Mouse (Mus musculus) fat pad, adult 2 months (tissue): ENCODE results near the gene Olfr785.
"Not testable (repeated sequence)": the region's sequence is repeated elsewhere in the genome, so short reads cannot be mapped to it uniquely, and the experiment has no call there.

Experiments
- DNase-seq: peaks from one replicate; pipeline ENCODE4 v3.0.0-alpha.2; 2011; ENCODE audit warnings: low read depth, low spot score; ENCODE audit errors: extremely low read depth

Olfr785 gene

DNA sequence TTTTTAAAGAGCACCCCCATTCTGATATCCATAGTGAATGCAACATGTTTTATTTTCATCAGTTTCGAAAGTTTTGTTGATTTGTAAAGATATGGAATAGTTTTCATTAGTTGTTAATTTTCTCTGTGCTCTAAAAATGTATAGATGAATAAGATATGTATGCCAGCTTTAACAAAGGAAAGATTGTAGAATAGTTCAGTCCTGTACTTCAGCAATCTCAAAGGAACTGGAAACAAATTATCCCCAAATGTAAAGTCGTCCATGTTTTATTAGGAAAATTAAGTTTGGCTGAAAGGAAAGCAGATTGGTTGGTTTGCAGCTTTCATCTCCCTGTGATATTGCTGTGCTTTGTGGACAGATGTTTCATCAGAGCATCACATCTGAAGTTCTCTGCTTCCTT lies at the start of gene Olfr785:
Olfr785 (plus strand) TSS at position 301 of the 400 bp plus-strand sequence.
- DNase-seq, result no peak

DNA sequence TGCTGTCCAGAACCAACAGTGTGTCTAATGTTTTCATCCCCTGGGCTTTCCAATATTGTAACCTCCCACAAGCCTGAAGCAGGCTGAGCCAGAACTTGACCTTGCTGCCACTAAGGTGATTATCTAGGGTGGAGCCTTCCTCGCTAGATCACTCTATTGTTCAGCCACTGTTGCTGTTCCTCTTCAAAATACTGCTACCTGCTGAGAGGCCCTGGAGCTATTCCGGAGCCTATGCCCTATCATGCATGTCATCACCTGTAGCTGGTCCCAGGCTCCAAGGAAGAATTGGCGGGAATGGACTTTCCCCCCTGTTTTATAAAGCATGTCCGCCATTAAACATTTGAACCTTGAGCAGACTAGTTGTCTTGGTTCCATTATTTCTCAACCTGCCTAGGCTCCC lies 48.7 kb upstream of the Olfr785 start:
- DNase-seq, result not testable (repeated sequence)

DNA sequence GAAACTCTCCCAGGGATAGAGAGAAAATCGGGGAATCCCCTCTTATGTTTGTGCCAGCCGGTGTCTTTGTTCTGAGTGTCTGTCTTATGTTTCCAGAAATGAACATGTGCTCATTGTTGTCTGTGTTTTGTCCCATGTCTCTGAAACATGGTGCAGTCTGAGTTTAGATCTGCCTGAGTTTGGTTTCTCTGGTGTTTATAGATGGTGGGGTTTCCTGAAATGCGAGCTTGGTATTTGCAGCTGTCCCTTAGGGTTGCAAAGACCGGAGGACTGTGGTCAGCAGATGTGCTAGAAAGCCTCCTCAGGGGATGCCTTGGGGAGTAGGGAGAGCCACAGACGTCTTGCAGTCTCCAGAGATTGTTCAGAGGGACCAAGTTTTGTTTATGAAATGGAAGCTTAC lies 47.9 kb upstream of the Olfr785 start:
- DNase-seq, result no peak

GRCm38 (mm10) chr10:129374051-129374450 lies 31.2 kb upstream of the Olfr785 start:
- DNase-seq, result not testable (repeated sequence)

- DNase-seq, result no peak
These were observed 21.4 kb upstream of the Olfr785 start, which contains the start of gene Olfr784 for GRCm38 (mm10) chr10:129383783-129384182. Olfr784 (plus strand) TSS chr10:129384083.

GRCm38 (mm10) chr10:129400892-129401291 lies 4.3 kb upstream of the Olfr785 start:
- DNase-seq, result no peak

- no peak for DNase-seq
These were observed 21.8 kb downstream of the Olfr785 start, which contains the start of gene Olfr786 for GRCm38 (mm10) chr10:129427006-129427405. Olfr786 (plus strand) TSS chr10:129427306.
